Mouse (Mus musculus): ENCODE measurements around the gene Emp1.

The Emp1 gene

GRCm38 (mm10) chr6:135412649-135413048 lies 50.3 kb downstream of the Emp1 start:
- no peak for DNase-seq (ENCODE audit: low spot score)

DNA sequence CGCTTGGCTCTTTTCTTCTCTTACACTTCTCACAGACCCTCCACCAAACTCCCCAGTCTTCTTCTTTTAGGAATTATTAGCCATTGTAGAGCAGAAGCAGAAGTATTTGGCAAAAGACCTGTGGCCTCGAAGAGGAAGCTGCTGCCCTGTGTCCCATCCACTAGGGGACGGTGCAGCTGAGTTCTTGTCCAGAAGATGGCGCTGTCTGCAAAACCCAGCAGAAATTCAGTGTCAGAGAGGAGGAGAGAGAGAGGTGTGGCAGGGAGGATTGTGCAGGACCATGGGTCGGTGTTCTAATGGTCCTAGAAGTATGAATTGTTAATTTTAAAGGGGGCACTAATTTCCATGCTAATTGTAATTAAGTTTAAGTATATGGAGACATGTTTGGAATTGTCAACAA lies 55.1 kb downstream of the Emp1 start:
- peak; percentile 66 for DNase-seq (ENCODE audit: low spot score)

DNA sequence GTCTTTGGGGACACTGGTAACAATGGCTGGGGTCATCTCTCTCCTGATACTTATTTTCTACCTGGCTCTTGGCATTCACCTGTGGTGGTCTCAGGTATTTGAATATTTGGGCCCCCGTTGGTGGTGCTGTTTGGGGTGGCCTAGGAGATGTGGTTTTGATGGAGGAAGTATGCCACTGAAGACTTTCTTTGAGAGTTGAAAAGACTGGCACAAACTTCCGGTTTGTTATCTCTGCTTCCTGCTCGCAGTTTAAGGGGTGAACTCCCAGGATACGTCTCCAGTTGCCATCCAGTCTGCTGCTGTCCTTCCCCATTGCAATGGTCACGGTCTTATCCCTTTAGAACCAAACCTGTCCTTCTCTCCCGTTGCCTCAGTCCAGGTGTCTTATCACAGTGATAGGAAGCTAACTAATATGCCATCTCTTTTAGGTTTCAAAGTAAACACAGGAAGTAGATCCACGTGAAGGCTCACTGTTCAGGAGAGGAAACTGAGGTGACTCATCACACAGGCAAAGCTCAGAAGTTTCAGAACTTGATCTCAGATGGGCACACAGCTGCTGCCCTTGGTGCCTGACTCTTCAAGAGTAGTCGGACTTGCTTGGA lies 56.0 kb downstream of the Emp1 start:
- no peak for DNase-seq (ENCODE audit: low spot score)

DNA sequence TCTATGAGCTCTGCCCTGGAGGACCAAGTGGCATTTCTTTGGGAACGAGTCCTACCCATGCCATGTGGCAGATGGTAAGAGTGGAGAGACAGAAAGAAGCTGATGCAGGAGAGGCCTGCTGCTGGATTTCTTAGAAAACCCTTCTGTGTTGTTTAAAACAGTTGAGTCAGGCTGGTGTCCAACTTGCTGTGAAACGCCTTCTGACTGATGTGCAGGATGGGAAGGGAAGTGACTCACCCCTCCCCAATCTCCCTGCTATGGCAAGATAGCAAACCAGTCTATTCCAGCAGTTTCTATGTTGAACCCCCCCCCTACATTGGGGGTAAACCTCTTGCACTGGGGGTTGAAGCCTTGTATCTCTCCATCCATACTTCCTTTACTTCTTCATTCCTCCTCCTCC lies 65.9 kb downstream of the Emp1 start:
- no peak for DNase-seq (ENCODE audit: low spot score)

DNA sequence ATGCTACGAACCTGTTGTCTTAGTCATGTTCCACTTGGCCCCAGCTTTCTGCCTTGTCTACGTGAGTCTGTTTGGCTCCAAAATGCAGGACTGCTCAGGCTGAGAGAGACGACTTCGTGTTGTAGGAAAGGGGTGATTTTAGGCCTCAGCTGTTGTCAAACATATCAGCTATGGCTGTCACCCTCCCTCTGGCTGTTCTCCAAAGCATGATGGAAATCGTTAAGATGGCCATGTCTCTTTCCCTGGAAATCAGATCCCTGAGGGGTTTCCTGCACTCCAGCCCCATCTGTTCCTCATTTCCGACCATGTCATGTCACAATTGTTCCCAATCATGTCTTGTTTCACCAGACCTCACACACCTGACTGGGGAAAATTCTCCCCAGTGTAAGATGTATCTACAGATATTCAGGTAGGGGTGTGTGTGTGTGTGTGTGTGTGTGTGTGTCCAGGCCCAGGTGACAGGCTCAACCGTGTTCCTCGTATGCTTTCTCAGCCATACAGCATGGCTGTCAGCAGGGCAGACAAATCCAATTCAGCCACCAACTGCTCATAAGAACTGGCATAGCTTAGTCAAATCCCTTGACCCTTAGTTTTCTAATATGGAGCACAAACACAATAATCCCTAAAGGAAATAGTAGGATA lies 67.0 kb downstream of the Emp1 start:
- DNase-seq (ENCODE audit: low spot score): peak; percentile 48

- DNase-seq (ENCODE audit: low spot score): no peak
Observed at GRCm38 (mm10) chr6:135430441-135430970, 68.2 kb downstream of the Emp1 start.

All from embryo, embryonic 10 days (tissue).